Mouse (Mus musculus) ovary, postnatal 10 days (tissue): ENCODE measurements around the gene Wfdc16.
"Not testable (repeated sequence)": the region's sequence is repeated elsewhere in the genome, so short reads cannot be mapped to it uniquely, and the experiment has no call there.

Source experiments
- DNase-seq: peaks from one replicate; pipeline ENCODE4 v3.0.0; 2022; ENCODE audit warnings: low spot score

The Wfdc16 gene

DNA sequence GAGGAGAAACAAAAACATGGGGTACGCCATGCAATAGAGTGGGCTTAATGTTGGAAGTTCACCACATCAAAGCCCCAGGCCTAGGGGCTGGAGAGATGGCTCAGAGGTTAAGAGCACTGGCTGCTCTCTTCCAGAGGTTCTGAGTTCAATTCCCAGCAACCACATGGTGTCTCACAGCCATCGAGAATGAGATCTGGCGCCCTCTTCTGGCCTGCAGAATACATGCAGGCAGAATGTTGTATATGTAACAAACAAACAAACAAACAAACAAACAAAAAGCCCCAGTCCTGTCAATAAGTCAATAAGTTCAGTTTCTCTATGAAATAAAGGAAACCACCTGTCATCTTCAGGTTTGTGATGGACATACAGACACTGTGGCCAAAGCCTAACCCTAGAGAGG lies 38.4 kb downstream of the Wfdc16 start:
- no peak for DNase-seq

DNA sequence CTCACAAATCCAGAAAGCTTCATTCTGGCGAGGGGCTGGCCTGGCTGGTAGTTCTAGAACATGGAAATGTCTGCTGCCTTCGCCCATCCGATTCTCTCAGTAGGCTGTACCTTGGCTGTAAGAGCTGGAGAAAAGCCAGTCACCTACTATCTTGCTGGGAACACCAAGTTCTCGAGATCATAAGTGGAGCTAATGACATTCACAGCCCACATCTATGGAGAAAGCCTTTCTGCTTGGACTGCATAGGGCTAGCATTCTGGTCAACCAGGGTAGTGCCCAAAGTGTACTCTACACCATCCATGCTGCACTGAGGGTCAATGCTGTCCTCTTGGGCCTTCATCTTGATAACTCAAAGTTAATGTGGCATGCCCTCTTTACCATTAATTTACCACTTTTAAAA lies 45.1 kb downstream of the Wfdc16 start, which contains the start of gene Eppin:
Eppin (minus strand) TSS at position 101 of the 400 bp plus-strand sequence.
- DNase-seq, result no peak

DNA sequence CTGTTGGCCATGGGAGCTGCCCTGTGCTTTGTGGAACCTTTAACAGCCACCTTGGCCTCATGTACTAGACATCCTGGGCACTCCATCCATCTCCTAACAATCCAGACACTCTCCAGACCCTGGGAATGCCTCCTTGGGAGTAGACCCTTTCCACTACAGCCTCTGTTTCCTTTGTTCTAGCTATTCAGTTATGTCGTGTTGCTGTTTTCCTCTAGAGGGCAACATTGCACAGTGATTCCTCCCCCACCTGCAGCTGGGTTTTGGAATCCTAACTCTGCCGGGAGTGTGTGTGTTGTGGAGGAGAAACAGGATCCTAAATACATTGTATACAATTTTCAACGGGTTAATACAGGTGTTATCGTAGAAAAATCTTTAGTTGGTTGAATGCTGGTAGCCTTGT lies 46.6 kb downstream of the Wfdc16 start:
- DNase-seq, result no peak

DNA sequence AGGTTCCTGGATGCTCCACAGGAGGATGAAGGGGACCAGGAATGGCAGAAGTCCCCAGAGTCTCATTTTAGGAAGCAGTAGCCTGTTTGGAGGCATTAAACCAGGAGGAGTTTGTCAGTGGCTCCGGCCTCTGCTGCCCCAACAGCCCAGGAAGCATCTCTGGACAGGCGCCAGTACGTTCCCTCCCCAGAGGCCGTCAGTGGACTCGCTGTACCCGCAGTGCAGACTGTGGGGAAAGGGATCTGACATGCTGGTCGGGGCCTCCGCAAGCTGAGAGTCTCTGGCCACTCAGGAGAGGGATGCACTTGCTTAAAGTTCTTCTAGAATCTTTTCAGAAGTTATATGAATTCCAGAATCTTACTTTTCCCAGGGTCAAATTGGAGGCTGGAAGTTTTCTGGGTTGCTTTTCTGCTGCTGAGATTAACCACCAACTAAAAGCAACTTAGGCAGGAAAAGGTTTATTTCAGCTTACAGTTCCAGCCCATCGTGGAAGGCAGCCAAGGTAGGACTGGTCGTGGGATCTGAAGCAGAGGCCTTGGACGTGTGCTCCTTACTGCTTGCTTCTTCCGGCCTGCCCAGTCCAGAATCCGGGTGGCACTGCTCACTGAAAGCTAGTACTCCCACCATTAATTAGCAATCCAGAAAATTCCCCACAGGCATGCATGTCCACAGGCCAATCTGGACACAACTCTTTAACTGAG lies 53.4 kb downstream of the Wfdc16 start, which contains the start of gene Wfdc6a:
Wfdc6a (minus strand) TSS at position 423 of the 701 bp plus-strand sequence.
- DNase-seq, result not testable (repeated sequence)
